Mouse (Mus musculus) CD8-positive naive resting alpha-beta T cell, adult 2 months (primary cell): ENCODE measurements at regions not wholly inside any gene's neighbourhood (a gene's known extent, or its start where the extent isn't known, plus 50 kb on each side); places are given as distances from the start of the nearest gene placed in this dataset.

Experiments
- DNase-seq, 2 experiments: peaks; one replicate each; pipeline ENCODE4 v3.0.0; 2022; ENCODE audit warnings: low read depth in 2 of 2, low spot score in 2 of 2

DNA sequence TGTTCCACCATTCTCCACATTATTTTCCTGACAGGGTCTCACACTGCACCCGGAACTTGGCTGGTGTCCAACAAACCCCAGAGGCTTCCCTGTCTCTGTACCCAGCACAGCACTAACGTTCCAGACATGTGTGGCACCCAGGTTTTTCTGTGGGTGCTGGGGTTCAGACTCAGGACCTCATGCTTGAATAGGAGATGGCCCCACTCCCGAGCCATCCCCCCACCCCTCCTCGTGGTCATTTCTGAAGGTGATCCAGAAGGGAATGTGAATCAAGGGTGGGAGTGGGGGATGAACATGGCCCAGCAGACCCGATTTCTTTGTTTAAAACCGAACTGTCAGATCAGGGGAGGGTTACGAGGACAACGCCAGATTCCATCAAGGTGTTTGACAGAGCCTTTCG, 245.6 kb downstream of the Tbc1d1 start:
- no peak for DNase-seq

DNA sequence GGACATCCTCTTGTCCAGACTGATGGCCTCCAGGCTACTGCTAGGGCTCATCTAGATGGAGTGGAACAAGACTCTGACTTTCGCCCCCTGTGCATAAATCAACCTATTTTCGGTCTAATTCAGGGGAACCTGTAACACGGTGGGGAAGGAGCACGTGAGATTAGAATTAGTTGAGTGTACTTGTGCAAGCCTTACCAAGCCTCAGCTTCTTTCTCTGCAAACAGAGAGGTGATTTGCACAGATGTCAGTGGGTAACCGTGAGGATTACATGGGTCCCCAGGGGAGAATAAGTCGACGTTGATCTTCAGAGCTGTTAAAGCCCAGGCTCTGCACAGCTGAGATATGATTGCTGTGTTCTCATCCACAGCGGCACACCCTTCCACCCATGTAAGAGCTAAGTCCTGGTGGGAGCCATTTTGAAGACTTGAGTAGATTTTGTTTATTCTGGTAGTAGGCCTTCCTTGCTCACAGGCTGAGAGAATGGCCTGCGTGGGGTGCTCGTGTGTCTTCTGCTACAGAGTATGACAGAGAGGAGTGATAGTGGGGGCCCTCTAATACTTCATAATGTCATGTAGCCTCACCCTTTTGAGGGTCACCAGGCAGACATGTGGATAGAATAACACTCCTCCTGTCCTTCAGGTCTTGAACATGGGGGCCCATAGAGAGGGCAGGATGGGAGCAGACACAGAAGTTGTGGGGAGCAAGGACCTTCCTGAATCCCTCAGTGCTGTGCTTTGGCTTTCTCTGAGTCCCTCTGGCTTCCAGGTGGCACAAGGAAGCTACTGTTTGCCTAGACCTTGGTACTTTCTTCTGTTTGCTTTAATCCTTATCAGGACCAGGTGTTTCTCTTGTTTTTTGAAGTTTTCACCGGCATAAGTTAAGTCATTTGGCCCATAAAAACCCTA, 247.2 kb downstream of the Tbc1d1 start:
- no peak for DNase-seq

GRCm38 (mm10) chr5:64403982-64404345, 247.9 kb downstream of the Tbc1d1 start:
- no peak for DNase-seq

DNA sequence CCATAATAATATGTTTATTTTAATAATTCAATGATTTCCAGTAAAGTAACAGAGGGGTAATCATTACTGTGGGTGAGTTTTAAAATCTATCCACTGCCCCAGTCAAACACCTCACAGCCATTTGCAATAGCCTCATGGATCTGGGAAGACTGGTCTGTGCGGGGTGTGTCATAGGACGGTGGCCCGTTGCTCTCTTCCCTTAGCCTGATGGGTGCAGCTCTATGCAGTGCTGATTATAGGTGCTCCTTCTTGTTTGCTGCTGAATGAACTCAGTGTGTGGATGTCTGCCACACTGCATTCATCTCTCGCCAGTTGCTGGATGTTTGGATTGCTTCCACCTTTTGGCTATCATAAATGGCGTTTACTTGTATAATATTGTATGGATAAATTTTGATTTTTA, 248.4 kb downstream of the Tbc1d1 start:
- no peak for DNase-seq

DNA sequence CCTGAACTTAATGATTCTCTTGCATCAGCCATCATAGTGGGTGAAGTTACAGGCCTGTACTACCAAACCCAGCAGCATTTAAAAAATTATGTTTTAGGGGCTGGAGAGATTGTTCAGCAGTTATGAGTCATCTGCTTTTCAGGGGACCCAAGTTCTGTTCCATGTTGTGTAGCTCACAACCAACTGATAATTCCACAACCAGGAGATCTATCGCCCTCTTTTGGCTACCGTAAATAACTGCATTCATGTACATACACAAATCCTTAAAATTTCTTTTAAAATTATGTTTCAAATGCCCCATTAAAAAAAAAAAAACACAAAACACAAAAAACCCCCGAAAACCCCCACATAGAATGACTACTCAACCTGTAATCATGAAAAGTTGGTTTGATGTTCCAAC, 252.8 kb downstream of the Tbc1d1 start:
- no peak for DNase-seq

- DNase-seq: no peak
Measured at GRCm38 (mm10) chr5:64410621-64411020, 254.5 kb downstream of the Tbc1d1 start.

- DNase-seq: no peak
Measured at GRCm38 (mm10) chr5:64414519-64414918, 258.4 kb downstream of the Tbc1d1 start.

GRCm38 (mm10) chr5:64419395-64419794, 263.3 kb downstream of the Tbc1d1 start:
- no peak for DNase-seq

DNA sequence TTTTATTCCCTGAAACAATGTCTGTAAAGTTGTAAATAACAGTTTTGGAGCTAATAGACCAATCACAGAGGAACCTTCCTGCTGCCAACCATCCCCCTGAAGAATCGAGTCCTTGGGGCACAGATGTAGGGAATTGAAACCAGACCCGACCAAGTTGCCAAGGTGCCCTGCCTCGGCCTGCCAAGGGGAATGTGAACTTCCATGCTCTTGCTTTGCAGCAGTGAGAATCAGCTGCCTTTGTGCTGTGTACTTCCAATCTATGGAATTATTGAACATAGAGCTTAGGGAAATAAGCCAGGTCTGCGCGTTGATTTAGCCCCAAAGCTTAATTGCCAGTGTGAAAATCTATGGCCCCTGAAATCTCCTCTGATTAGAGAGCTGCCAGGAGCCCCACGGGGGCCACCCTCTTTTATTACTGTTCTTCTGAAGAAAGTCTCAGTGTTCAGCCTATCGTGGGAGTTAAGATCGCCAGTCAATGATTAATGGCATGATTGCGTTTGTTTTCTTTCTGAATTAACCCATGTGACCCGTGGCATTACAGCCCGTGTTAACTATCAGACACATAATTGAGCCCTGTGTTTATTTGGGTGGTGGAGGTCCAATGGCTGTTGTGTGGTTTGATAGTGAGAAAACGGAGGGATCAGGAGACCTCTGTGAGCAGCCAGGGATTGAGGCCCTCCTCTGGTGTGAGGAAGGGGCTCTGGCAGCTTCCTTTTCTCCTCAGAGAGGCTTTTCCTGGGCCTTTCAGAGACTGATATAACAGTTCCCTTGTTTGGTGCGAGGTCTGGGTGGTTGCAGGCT, 266.9 kb downstream of the Tbc1d1 start:
- DNase-seq: no peak

DNA sequence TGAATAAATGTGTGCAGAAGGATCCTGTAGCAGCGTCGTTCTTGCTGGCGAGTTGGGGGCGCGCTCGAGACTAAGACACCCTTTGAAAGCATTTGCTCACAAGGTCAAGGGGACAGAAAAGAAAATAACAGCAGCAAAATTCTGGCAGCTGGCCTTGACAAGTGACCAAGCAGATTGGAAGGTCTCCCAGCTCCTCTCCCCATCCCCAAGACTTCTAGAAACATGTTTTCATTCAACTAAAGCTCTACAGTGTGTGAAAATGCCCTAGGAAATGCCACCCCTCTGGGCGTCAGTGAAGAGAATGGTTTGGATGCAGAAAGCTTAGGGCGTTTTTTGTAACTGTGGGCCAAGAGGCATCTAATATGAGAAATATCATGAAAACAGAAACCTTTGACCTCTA, 272.7 kb downstream of the Tbc1d1 start:
- DNase-seq: no peak

DNA sequence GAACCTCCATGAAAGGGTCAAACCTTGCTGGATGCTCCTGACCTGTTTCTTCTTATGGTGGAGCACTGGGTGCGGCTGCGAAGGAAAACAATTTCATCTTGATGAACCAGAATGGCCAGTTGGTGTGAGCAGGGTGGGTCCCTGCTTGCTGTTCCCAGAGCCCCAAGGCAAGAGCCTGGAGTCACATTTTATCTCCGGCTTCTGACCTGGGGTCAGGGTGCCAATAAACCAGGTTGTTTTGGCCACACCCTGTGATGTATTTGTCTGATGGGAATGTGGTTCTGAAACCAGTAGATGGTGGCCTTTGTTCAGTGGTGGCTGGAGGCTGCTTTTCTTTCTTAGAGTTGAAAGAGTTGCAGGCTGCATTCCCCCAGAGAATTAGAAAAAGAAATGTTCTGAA, 274.4 kb downstream of the Tbc1d1 start:
- DNase-seq: no peak

DNA sequence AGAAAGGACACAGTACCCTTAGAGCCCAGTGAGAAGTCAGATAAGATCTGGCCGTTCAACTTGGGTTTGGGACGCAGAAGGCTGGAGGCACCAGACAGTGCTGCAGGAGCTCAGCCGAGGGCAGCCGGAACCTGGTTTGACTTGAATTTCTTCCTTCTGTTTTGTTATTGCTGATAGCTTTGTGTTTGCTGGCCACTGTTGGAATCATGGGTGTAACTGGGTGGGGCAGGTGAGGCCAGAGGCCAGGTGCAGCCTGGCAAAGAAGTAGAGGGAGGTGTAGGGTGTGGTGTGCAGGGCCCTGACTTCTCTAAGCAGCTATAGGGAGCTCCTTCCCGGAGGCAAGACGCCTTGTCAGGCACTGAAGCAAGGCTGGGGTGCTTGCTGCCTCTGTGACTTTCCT, 275.5 kb downstream of the Tbc1d1 start:
- DNase-seq: no peak

- no peak for DNase-seq
Measured at GRCm38 (mm10) chr5:64433786-64434185, 277.7 kb downstream of the Tbc1d1 start.

DNA sequence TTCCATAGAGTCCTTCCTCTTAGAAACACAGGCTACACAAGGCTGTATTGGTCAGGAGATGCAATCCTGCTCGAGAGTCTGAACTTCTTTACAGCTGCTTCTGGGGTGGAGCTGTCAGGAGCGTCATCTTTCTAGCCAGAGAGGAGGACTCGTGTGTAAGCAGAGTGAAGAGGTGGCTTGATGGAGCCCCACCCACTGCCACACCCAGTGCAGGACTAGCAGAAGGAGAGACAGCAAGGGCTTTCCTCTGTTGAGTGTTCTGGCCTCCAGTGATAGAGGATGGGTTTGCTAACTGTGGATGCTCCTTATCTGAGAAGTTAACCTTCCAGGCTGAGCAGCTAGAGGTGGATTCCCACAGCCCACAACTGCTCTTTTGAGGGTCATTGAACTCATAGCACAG, 279.4 kb downstream of the Tbc1d1 start:
- DNase-seq: no peak

DNA sequence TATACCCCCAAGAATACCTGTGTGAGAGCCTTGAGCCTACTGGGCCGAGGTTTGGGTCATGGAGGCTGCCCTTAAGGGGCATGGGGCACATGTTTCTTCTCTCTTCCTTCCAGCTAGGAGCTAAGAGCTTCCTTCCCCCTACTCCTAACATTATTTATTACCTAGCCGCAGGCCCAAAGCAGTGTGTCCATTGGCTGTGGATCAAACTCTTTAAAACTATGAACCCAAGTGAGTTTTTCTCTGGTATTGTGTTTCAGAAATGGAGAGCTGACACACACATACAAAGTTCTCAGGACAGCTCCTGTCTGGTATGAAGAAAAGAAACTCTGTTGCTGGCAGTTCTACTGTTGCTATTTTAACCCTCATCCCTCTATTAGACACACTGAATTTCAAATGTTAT, 279.9 kb downstream of the Tbc1d1 start:
- no peak for DNase-seq

DNA sequence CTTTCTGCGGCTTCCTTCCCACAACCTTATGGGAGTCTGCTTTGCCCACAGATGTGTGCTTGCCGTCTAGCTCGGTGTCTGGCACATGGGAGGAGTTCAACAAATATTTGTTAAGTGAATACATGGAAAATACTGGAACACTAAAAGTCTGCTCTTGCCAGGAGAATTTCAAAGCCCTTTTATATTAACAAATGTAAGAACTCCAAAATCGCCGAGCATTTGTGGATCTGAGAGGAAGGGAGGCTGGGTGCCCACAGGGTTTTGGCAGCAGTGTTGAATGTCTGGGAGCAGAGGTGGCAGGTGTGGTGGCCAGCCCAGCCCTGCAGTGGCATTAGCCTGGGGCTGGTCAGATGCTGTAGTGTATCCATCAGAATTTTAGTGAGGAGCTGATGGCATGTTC, 281.6 kb downstream of the Tbc1d1 start:
- no peak for DNase-seq

DNA sequence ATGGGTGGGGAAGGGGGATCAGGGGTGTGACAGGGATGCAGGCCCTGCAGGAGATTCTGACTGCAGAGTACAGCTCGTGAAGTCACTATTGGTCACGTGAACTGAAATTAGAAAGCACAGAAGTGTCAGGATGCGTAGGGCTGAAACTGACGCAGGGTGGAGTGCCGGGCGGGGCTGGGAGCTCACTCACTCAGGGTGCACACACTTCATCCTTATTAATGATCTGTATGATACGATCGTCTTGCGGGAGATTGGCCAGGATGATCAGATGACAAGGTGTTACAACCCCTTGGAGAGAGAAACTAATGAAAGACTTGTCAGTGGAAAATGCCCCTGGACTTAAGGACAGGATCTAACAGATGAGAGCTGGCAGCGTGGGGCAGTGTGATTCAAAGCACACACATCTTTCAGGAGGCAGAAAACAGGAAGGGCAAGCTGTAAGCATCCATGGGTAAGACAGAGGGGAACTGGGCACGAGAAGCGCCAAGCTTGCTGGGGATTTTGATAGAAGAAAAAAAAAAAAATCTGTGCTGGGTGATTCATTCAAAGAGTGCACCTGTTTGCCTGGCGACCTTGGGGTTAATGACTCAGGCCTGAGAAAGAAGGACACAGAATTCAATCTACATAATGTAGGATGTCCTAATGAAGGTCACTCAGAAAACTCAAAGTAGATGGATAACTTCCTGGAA, 282.5 kb downstream of the Tbc1d1 start:
- DNase-seq: no peak

- no peak for DNase-seq
Measured at GRCm38 (mm10) chr5:64447847-64448246, 291.7 kb downstream of the Tbc1d1 start.

DNA sequence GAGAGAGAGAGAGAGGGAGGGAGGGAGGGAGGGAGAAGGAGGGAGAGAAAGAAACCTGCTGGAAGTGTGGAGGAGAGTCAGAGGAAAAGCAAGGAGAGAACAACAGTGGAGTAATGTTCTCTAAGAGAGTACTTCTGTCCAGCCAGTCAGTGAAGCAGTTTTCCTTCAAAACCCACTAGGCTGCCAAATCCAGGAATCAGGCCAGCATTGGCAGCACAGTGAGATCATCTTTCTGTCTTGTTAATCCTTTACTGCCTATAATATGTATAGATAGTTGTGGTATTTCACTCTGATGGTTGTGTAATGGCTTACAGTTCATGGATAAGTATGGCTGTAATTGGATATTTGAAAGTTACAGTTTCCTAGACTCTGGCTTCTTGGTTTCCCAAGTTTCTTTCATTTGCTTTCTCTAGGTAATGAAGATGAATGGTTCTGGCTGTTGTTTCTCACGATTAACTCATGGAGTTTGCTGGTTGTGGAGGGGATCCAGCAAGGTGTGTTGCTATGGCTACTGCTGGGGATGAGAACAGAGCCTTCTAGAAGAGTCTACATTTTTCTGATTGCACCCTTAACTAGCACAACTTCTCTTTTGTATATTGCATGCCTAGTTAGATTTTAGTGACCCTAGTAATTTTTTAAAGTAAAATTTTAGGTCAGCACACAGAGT, 296.7 kb downstream of the Tbc1d1 start:
- DNase-seq: no peak

- DNase-seq: no peak
Measured at GRCm38 (mm10) chr5:64459807-64460206, 303.7 kb downstream of the Tbc1d1 start.

DNA sequence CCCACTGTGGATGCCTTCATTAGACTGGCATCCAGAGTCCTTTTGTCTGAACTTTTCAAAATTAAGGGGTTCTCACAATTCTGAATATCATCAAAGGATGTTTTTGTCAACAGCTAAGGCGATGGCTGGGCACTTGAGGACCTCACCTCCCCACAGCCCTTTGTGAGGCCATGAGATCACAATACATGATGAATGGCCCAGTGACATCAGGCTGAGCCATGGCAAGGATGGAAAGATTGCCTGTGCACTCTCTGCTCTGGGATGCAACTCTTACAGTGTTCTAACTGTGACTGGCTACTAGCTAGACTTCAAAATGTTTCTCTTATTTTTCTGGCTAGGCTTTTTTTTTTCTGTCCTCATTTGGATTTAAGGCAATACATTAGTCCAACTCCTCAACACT, 304.8 kb downstream of the Tbc1d1 start:
- DNase-seq: no peak
